Comparison of ENCODE assay signal across 31 mouse cellular contexts in genomic region chr9:37506023-37506422, GRCm38 (mm10). TPM values are rescaled to one million over a fixed set of nuclear protein-coding genes. Genes with fewer than 3 reads are reported as not detected.
"Had no signal": no experiment of that assay in that cellular context is flagged by ENCODE, and none has a peak within 500 bp of the region (broad histone marks: within the 10 kb centered on the region; RNA-seq: fewer than 3 reads in every experiment).

No protein-coding gene starts in this region.

- H3K9me3 ChIP-seq: embryonic facial prominence, embryonic 10.5 days; embryonic facial prominence, embryonic 12.5 days; embryonic facial prominence, embryonic 13.5 days; embryonic facial prominence, embryonic 15.5 days; forebrain, embryonic 10.5 days; forebrain, embryonic 12.5 days; forebrain, embryonic 13.5 days; forebrain, embryonic 15.5 days had no signal

- H3K4me3 ChIP-seq: embryonic facial prominence, embryonic 10.5 days; embryonic facial prominence, embryonic 12.5 days; embryonic facial prominence, embryonic 13.5 days; embryonic facial prominence, embryonic 15.5 days; erythroblast, embryonic 14.5 days; forebrain, embryonic 10.5 days; forebrain, embryonic 12.5 days; forebrain, embryonic 13.5 days; forebrain, embryonic 15.5 days; gastrocnemius, adult 2 months; heart, adult 2 months had no signal

- ATAC-seq: forebrain, embryonic 13.5 days; forebrain, embryonic 14.5 days; forebrain, embryonic 15.5 days; forebrain, embryonic 16.5 days; forebrain, postnatal 0 days had no signal

- H3K9ac ChIP-seq: embryonic facial prominence, embryonic 12.5 days; embryonic facial prominence, embryonic 13.5 days; embryonic facial prominence, embryonic 15.5 days; forebrain, embryonic 12.5 days; forebrain, embryonic 13.5 days; forebrain, embryonic 15.5 days; forebrain, postnatal 0 days had no signal

- H3K27me3 ChIP-seq: embryonic facial prominence, embryonic 12.5 days; embryonic facial prominence, embryonic 13.5 days; embryonic facial prominence, embryonic 15.5 days; forebrain, embryonic 12.5 days; forebrain, embryonic 13.5 days; forebrain, embryonic 15.5 days had no signal

- DNase-seq: cerebellum, adult 2 months; cerebellum, adult 8-10 months; cerebellum, adult 9-10 months; cerebellum, adult 9-11 months; cerebellum, postnatal 10 days; cerebellum, postnatal 14 days; cerebellum, postnatal 25 days; cerebellum, postnatal 36 days; embryo, embryonic 11 days; forebrain, postnatal 0 days; gastrocnemius, adult 2 months; gastrocnemius, postnatal 10 days; gastrocnemius, postnatal 14 days; gastrocnemius, postnatal 25 days; gastrocnemius, postnatal 36 days; heart, adult 11 months; heart, adult 18-20 months; heart, adult 2 months had no signal

- H3K4me1 ChIP-seq: embryonic facial prominence, embryonic 10.5 days; embryonic facial prominence, embryonic 12.5 days; embryonic facial prominence, embryonic 13.5 days; embryonic facial prominence, embryonic 15.5 days had no signal

- H3K36me3 ChIP-seq: embryonic facial prominence, embryonic 12.5 days; embryonic facial prominence, embryonic 13.5 days; embryonic facial prominence, embryonic 15.5 days; forebrain, embryonic 12.5 days; forebrain, embryonic 15.5 days had no signal

- H3K4me2 ChIP-seq: embryonic facial prominence, embryonic 12.5 days; embryonic facial prominence, embryonic 13.5 days; embryonic facial prominence, embryonic 15.5 days; forebrain, embryonic 12.5 days; forebrain, embryonic 13.5 days; forebrain, embryonic 15.5 days had no signal

- H3K27ac ChIP-seq: embryonic facial prominence, embryonic 10.5 days; embryonic facial prominence, embryonic 12.5 days; embryonic facial prominence, embryonic 13.5 days; embryonic facial prominence, embryonic 15.5 days; forebrain, embryonic 10.5 days; forebrain, embryonic 12.5 days; forebrain, embryonic 13.5 days; forebrain, embryonic 15.5 days; gastrocnemius, adult 2 months; heart, adult 2 months had no signal

RNA-seq across cellular contexts. Expression of gene Esam, which starts 21.9 kb away (rescaled TPM):
- total RNA-seq: granulocyte monocyte progenitor cell, adult 5-6 weeks had no signal
- polyA plus RNA-seq: erythroblast, embryonic 14.5 days had no signal

RNA-seq across cellular contexts. Expression of gene Vsig2, which starts 33.0 kb away (rescaled TPM):
- polyA plus RNA-seq: embryonic facial prominence, embryonic 11.5 days; erythroblast, embryonic 14.5 days; forebrain, embryonic 14.5 days had no signal

RNA-seq across cellular contexts. Expression of gene Siae, which starts 49.5 kb away (rescaled TPM):
- polyA plus RNA-seq: erythroblast, embryonic 14.5 days had no signal
